Mouse (Mus musculus): Measurements from ENCODE around the gene Rpn2. TPM values are rescaled to one million over a fixed set of nuclear protein-coding genes. Genes with fewer than 3 reads are reported as not detected.

Gene Rpn2
- 100 to 1,000 TPM; 254 to 289 TPM for total RNA-seq (2021)
- long read RNA-seq, experiment 1, transcript Rpn2-202 (17 exons, 2,756 nt): major isoform, 413 of 467 reads
- long read RNA-seq, experiment 1, partial matches to known transcripts: 42 of 467 reads
- long read RNA-seq, experiment 1, other reads (novel, unspliced or antisense): 11 of 467 reads
- long read RNA-seq, experiment 2, transcript Rpn2-202 (17 exons, 2,756 nt): major isoform, 869 of 1,018 reads
- long read RNA-seq, experiment 2, partial matches to known transcripts: 110 of 1,018 reads
- long read RNA-seq, experiment 2, other reads (novel, unspliced or antisense): 39 of 1,018 reads

DNA sequence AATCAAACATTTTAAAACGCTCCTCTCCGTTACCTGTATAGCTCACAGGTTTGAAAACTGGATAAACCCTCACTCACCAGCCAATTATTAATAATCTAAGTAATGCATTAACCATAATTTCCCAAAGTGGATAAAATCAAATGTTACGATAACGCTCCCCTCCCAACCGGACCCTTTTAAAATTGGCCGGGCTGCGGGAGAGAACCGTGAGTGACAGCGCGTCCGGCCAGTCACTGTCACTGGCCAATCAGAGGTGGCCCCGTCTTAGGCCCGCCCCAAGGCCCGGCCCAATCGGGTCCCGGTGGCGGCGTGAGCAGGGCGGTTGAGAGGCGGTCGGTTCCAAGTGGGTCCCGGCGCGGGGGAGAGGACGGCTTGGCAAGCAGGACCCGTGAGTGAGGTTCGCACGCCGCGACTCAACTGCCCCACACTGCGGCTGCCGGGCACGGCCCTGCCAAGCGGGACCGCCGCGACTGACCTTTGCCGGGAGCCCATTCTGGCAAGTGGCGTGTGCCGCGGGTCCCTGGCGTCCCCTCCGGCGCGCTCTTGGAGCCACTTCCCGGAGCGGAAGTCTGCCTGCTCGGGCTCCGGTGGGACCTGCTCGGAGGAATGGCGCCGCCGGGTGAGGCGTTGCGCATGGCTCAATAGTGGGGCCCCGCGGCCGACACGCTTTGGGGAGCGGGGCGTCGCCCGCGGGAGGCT lies at the start of gene Rpn2:
TSS of gene Rpn2 (plus strand) at position 301 of the 699 bp plus-strand sequence.
- peak; percentile 96 for DNase-seq (ENCODE audit: low spot score in 2 of 2)

DNA sequence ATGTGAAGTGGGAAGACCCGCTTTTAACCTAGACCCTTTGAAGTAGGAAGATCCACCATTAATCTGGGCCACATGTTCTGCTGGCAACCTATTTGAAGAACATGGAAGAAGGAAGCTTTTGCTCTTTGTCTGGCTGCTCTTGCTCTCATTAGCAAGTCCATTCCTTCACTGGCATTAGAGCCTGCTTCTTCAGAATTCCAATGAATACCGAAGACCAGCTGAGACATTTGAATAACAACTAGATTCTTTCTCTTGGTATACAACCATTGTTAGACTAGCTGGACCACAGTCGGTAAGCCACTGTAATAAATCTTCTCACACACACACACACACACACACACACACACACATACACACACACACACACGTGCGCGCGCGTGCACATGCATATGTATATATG lies 42.9 kb upstream of the Rpn2 start:
- DNase-seq (ENCODE audit: low spot score in 2 of 2): no peak

GRCm38 (mm10) chr2:157245001-157245400 lies 33.8 kb upstream of the Rpn2 start:
- DNase-seq (ENCODE audit: low spot score in 2 of 2): peak in 1 of 2 experiments; percentile 5

DNA sequence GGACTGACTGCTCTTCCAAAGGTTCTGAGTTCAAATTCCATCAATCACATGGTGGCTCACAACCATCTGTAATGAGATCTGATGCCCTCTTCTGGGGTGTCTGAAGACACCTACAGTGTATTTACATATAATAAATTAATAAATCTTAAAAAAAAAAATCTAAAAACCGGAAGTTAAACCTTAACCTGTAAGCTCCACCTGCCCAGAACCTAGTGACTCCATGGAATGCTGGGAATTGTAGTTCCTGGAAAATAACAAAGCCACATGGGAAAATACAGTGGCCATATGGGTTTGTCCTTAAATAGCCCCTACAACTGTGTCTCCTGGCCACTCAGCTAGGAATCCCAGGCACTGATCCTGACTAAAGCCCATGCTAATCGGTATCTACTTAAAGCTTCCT lies 33.2 kb upstream of the Rpn2 start:
- no peak for DNase-seq (ENCODE audit: low spot score in 2 of 2)

- no peak for DNase-seq (ENCODE audit: low spot score in 2 of 2)
Measured at GRCm38 (mm10) chr2:157248111-157248510, 30.7 kb upstream of the Rpn2 start.

GRCm38 (mm10) chr2:157259720-157260119 lies 19.1 kb upstream of the Rpn2 start:
- peak; percentile 52 to 64 for DNase-seq (ENCODE audit: low spot score in 2 of 2)

DNA sequence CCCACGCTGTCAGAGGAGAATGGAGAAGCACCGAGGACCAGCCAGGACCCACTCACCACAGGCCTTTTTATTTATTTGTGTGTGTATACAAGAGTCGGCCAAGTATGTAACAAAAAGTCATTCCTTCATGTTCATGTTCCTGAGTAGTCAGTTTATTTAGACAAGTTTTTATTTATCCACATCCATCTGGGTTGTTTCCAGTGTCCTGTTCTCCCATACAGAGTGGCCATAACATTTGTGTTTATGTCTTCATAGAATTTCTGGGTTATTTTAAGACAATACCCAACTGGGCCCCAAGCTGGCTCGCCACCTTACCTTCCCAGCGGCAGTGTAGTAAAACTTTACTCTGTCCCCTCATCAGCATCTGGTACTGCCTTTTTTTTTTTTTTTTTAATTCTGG lies 16.9 kb upstream of the Rpn2 start:
- DNase-seq (ENCODE audit: low spot score in 2 of 2): no peak

DNA sequence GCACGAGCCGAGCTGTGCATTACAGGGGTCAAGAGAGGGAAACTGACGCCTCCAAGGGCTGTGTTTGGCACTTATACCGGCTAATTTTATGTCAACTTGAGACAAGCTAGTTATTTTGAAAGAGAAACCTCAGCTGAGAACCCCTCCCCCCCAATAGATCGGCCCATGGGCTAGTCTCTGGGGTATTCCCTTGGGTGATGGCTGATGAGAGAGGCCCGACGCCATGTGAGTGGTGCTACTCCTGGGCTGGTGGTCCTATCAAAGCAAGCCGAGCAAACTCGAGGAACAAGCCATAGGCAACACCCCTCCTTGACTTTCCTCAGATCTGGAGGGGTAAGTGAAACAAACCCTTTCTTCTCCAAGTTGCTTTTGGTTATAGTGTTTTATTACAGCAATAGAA lies 16.3 kb upstream of the Rpn2 start:
- no peak for DNase-seq (ENCODE audit: low spot score in 2 of 2)

- DNase-seq (ENCODE audit: low spot score in 2 of 2): no peak
Measured at GRCm38 (mm10) chr2:157263101-157263500, 15.7 kb upstream of the Rpn2 start.

DNA sequence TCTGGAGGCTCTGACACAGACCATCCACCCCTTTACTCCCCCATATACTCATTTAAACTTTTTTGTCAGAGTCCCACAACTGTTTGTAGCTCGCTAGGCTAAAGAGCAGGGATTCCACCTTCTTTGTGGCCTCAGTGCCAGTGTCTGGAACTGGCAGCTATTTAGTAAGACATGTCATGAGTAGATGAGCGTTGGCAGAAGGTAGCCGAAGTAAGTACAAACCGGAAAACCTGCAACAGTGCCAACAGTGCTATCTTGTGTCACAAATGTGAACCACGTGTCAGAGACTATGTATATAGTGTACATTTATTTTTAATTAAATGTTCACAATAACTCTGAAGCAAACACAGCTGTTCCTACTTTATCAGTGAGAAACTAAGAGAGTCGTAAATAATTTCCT lies 15.0 kb upstream of the Rpn2 start:
- DNase-seq (ENCODE audit: low spot score in 2 of 2): no peak

GRCm38 (mm10) chr2:157279416-157279800 lies 591 bp downstream of the Rpn2 start, which contains the start of gene Mroh8:
TSS of gene Mroh8 (minus strand) at chr2:157279549.
- peak in 1 of 2 experiments; percentile 56 for DNase-seq (ENCODE audit: low spot score in 2 of 2)

DNA sequence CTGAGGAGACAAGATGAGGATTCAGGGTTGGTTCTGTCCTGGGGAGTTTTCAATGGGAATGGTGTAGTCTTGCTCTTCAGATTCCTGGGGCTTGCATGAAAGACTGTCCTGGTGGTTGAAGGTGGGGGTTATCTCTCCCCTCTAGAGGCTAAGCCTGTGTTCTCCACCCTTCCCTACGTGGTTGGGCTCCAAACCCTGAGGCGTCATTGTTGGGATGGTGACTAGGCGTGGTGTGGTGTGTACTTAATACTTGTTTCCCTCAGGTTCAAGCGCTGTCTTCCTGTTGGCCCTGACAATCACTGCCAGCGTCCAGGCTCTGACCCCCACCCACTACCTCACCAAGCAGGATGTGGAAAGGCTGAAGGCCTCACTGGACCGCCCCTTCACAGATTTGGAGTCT lies 4.5 kb downstream of the Rpn2 start:
- no peak for DNase-seq (ENCODE audit: low spot score in 2 of 2)

GRCm38 (mm10) chr2:157287542-157287941 lies 8.7 kb downstream of the Rpn2 start:
- DNase-seq (ENCODE audit: low spot score in 2 of 2): peak in 1 of 2 experiments; percentile 11

DNA sequence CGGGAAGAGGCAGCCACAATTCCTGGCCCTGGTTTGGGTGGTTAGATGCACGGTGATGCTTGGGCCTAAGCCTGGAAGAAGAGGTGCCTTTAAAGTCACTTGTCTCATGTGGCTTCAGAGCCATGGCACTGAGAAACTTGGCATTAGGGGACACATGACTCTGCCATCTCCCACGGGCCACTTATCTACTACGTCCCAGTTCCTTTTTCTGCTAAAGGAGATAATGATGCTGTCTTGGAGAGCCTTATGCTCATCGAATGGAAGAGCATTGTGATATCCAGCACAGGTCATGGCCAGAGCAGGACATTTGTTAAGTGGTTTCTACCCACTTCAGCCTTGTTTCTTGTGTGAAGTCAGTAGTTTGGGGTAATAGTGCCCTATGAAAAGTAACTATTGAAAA lies 10.2 kb downstream of the Rpn2 start:
- DNase-seq (ENCODE audit: low spot score in 2 of 2): no peak

GRCm38 (mm10) chr2:157292093-157292492 lies 13.3 kb downstream of the Rpn2 start:
- peak; percentile 53 to 71 for DNase-seq (ENCODE audit: low spot score in 2 of 2)

GRCm38 (mm10) chr2:157296105-157296689 lies 17.4 kb downstream of the Rpn2 start:
- DNase-seq (ENCODE audit: low spot score in 2 of 2): no peak

GRCm38 (mm10) chr2:157300051-157300450 lies 21.2 kb downstream of the Rpn2 start:
- no peak for DNase-seq (ENCODE audit: low spot score in 2 of 2)

DNA sequence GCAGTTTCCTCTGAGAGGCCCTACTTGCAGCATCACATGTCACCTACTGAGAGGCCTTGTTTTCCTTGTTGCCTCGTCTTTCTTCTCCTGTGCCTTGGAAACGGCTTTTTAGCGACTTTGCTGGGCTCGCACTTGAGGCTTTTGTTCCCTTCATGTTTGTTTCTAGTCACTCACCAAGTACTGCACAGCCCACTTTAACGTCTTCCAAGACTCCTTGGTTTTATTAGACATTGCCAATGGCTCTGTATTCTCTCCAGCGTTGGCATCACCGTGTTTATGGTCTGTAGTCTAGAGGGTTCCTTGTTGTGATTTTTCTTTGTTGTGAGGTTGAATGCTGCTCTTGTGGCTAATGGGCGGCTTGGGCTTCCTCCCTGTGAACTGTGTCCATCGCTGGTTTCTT lies 24.3 kb downstream of the Rpn2 start:
- DNase-seq (ENCODE audit: low spot score in 2 of 2): no peak

DNA sequence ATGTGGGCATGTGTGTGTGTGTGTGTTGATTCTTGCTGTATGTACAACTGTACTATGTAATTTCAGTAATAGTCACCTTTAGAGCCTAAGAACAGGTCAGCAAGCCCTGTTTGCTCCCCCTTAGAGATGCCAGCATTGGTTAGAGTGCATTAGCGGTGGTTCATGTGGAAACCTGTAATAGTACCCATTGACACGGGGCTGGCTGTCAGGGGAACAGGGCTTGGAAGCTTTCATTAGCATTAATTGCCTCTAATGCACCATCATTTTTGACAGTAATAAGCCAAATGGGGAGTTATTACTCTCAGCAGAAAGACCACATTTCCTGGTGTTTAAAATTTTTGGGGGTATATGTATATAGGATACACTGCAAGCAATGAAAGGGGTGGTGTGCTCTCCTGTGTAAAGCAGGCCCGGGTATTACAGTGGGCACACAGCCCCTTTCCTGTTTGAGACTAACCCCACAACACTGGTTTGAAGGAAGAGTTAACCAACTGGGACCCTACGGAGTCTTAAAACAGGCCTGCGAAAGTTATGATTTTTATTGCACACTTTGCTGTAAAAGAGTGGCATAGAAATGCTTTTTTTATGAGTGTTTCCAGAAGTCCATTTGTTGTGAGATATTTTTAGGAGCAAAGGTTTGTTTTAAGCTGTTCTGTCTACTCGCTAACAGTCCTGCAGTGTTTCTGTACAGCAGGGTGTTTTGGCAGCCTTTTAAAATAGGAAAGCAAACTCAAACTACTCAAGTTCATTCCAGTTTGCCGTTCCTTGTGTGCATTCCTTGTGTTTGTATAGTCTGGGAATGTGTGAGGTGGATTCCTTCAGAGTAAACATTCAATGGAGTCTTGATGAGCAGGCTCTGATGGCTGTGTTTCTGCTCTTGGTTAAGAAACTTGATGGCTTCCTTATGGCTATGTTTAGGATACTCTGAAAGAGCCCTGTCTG lies 27.5 kb downstream of the Rpn2 start:
- no peak for DNase-seq (ENCODE audit: low spot score in 2 of 2)

- no peak for DNase-seq (ENCODE audit: low spot score in 2 of 2)
Measured at GRCm38 (mm10) chr2:157307715-157308265, 29.0 kb downstream of the Rpn2 start.

All from adrenal gland, adult 18-20 months (tissue).